Mouse (Mus musculus) E14TG2a.4 (cell line): ENCODE measurements around the gene Plac9a.

Experiments
- H3K27me3 ChIP-seq: 2 replicates; pipeline ENCODE4 v1.6.1; 2014; ENCODE audit warnings: low read length, control low read depth; ENCODE audit not compliant: insufficient read depth
- H3K36me3 ChIP-seq: 2 replicates; pipeline ENCODE4 v1.6.1; 2014; ENCODE audit warnings: low read length, control low read depth; ENCODE audit not compliant: insufficient read depth
- H3K4me1 ChIP-seq: replicated peaks from 2 replicates; pipeline ENCODE4 v1.6.1; 2014; ENCODE audit warnings: low read depth, low read length, control low read depth
- H3K4me3 ChIP-seq: replicated peaks from 2 replicates; pipeline ENCODE4 v1.5.1; 2014; ENCODE audit warnings: mild to moderate bottlenecking, low read length
- H3K9me3 ChIP-seq: 2 replicates; pipeline ENCODE4 v1.6.1; 2014; ENCODE audit warnings: low read length, control low read depth
- CTCF ChIP-seq: conservative IDR thresholded peaks from 2 replicates; pipeline ENCODE4 v1.5.1; 2014; ENCODE audit warnings: low read length
- NANOG ChIP-seq: IDR thresholded peaks from 2 replicates; pipeline ENCODE4 v1.6.1; 2014; ENCODE audit warnings: borderline replicate concordance, low read length, mixed read lengths
- POU5F1 ChIP-seq: IDR thresholded peaks from 2 replicates; pipeline ENCODE4 v1.6.1; 2014; ENCODE audit warnings: low read length, borderline replicate concordance

Plac9a gene

GRCm38 (mm10) chr14:25841579-25841978 lies 61.3 kb downstream of the Plac9a start:
- TF ChIP-seq CTCF = no peak
- TF ChIP-seq NANOG = no peak
- TF ChIP-seq POU5F1 = no peak
- no peaks in the 10 kb centered on the region for H3K27me3 ChIP-seq
- no peaks in the 10 kb centered on the region for H3K9me3 ChIP-seq
- H3K4me3 ChIP-seq = peak overlapping the region; percentile 95
- peaks cover 27% of the 10 kb centered on the region for H3K36me3 ChIP-seq
- peaks cover 79% of the 10 kb centered on the region for H3K4me1 ChIP-seq

- no peaks in the 10 kb centered on the region for H3K27me3 ChIP-seq
- peaks cover 21% of the 10 kb centered on the region for H3K36me3 ChIP-seq
- no peaks in the 10 kb centered on the region for H3K9me3 ChIP-seq
- peaks cover 75% of the 10 kb centered on the region for H3K4me1 ChIP-seq
- peak overlapping the region; percentile 95 for H3K4me3 ChIP-seq
- peak; percentile 58; the same call in 1 of the 2 replicates for TF ChIP-seq NANOG
- TF ChIP-seq CTCF = no peak
Observed at GRCm38 (mm10) chr14:25840961-25841360, 61.9 kb downstream of the Plac9a start.

- TF ChIP-seq CTCF = no peak
- TF ChIP-seq NANOG = no peak
- TF ChIP-seq POU5F1 = no peak
Observed at GRCm38 (mm10) chr14:25839791-25840190, 63.1 kb downstream of the Plac9a start.

GRCm38 (mm10) chr14:25838411-25838810 lies 64.5 kb downstream of the Plac9a start:
- Histone ChIP-seq H3K4me1 (peaks cover 62% of the 10 kb centered on the region), H3K9me3 (peaks cover 5% of the 10 kb centered on the region; the same call in 1 of the 2 replicates), H3K4me3 (no peak overlapping the region), H3K36me3 (no peaks in the 10 kb centered on the region), H3K27me3 (no peaks in the 10 kb centered on the region)
- no peak for TF ChIP-seq CTCF
- no peak for TF ChIP-seq POU5F1
- no peak for TF ChIP-seq NANOG

More at GRCm38 (mm10) chr14:25839791-25840190, 63.1 kb downstream of the Plac9a start:
- no peaks in the 10 kb centered on the region for H3K9me3 ChIP-seq
- no peaks in the 10 kb centered on the region for H3K27me3 ChIP-seq
- H3K4me3 ChIP-seq = no peak overlapping the region
- H3K4me1 ChIP-seq = peaks cover 74% of the 10 kb centered on the region
- peaks cover 10% of the 10 kb centered on the region for H3K36me3 ChIP-seq
